Mouse (Mus musculus): ENCODE measurements around the gene Aff3. TPM values are rescaled to one million over a fixed set of nuclear protein-coding genes. Genes with fewer than 3 reads are reported as not detected.

The Aff3 gene
- total RNA-seq, 2 experiments from 2014 or later = 82.5 to 111 TPM

- intact Hi-C loops (cut with DNase I) = loop anchor here (5.0 kb wide), 1 partner anchor 451 kb away; no protein-coding TSS in a partner anchor
- DNase-seq (ENCODE audit: low spot score in 2 of 2) = no peak
These were observed 348.8 kb downstream of the Aff3 start for GRCm38 (mm10) chr1:38315992-38316391.

- DNase-seq (ENCODE audit: low spot score in 2 of 2) = no peak
- intact Hi-C loops (cut with DNase I) = no loop called here
These were observed 354.3 kb downstream of the Aff3 start for GRCm38 (mm10) chr1:38310496-38310895.

- intact Hi-C loops (cut with DNase I) = no loop called here
These were observed 354.7 kb downstream of the Aff3 start for GRCm38 (mm10) chr1:38310076-38310475.

GRCm38 (mm10) chr1:38309341-38309740 lies 355.4 kb downstream of the Aff3 start:
- intact Hi-C loops (cut with DNase I) = no loop called here
- no peak for DNase-seq (ENCODE audit: low spot score in 2 of 2)

More at GRCm38 (mm10) chr1:38310076-38310475, 354.7 kb downstream of the Aff3 start:
- no peak for DNase-seq (ENCODE audit: low spot score in 2 of 2)

- intact Hi-C loops (cut with DNase I) = no loop called here
- DNase-seq (ENCODE audit: low spot score in 2 of 2) = no peak
These were observed 356.1 kb downstream of the Aff3 start for GRCm38 (mm10) chr1:38308705-38308996.

- DNase-seq (ENCODE audit: low spot score in 2 of 2) = no peak
- intact Hi-C loops (cut with DNase I) = no loop called here
These were observed 356.7 kb downstream of the Aff3 start for GRCm38 (mm10) chr1:38307821-38308704.

- no peak for DNase-seq (ENCODE audit: low spot score in 2 of 2)
- intact Hi-C loops (cut with DNase I) = no loop called here
These were observed 357.5 kb downstream of the Aff3 start for GRCm38 (mm10) chr1:38307234-38307633.

GRCm38 (mm10) chr1:38306146-38306545 lies 358.6 kb downstream of the Aff3 start:
- intact Hi-C loops (cut with DNase I) = no loop called here
- no peak for DNase-seq (ENCODE audit: low spot score in 2 of 2)

- DNase-seq (ENCODE audit: low spot score in 2 of 2) = no peak
- intact Hi-C loops (cut with DNase I) = no loop called here
These were observed 360.4 kb downstream of the Aff3 start for GRCm38 (mm10) chr1:38304376-38304775.

GRCm38 (mm10) chr1:38298291-38298690 lies 366.5 kb downstream of the Aff3 start:
- DNase-seq (ENCODE audit: low spot score in 2 of 2) = no peak
- intact Hi-C loops (cut with DNase I) = no loop called here

- intact Hi-C loops (cut with DNase I) = no loop called here
- DNase-seq (ENCODE audit: low spot score in 2 of 2) = no peak
These were observed 369.8 kb downstream of the Aff3 start for GRCm38 (mm10) chr1:38294906-38295305.

GRCm38 (mm10) chr1:38294336-38294695 lies 370.4 kb downstream of the Aff3 start:
- intact Hi-C loops (cut with DNase I) = no loop called here

GRCm38 (mm10) chr1:38293671-38294335 lies 371.0 kb downstream of the Aff3 start:
- intact Hi-C loops (cut with DNase I) = no loop called here
- DNase-seq (ENCODE audit: low spot score in 2 of 2) = no peak

More at GRCm38 (mm10) chr1:38294336-38294695, 370.4 kb downstream of the Aff3 start:
- no peak for DNase-seq (ENCODE audit: low spot score in 2 of 2)

GRCm38 (mm10) chr1:38292851-38293250 lies 371.9 kb downstream of the Aff3 start:
- DNase-seq (ENCODE audit: low spot score in 2 of 2) = no peak
- intact Hi-C loops (cut with DNase I) = no loop called here

GRCm38 (mm10) chr1:38291915-38292314 lies 372.8 kb downstream of the Aff3 start:
- no peak for DNase-seq (ENCODE audit: low spot score in 2 of 2)
- intact Hi-C loops (cut with DNase I) = no loop called here

- intact Hi-C loops (cut with DNase I) = no loop called here
- DNase-seq (ENCODE audit: low spot score in 2 of 2) = no peak
These were observed 373.3 kb downstream of the Aff3 start for GRCm38 (mm10) chr1:38291497-38291896.

- no peak for DNase-seq (ENCODE audit: low spot score in 2 of 2)
- intact Hi-C loops (cut with DNase I) = no loop called here
These were observed 373.9 kb downstream of the Aff3 start for GRCm38 (mm10) chr1:38290881-38291280.

GRCm38 (mm10) chr1:38289891-38290290 lies 374.9 kb downstream of the Aff3 start:
- no peak for DNase-seq (ENCODE audit: low spot score in 2 of 2)
- intact Hi-C loops (cut with DNase I) = no loop called here

GRCm38 (mm10) chr1:38288716-38289115 lies 376.0 kb downstream of the Aff3 start:
- intact Hi-C loops (cut with DNase I) = loop anchor here (1.0 kb wide), 1 partner anchor 141 kb away; no protein-coding TSS in a partner anchor
- DNase-seq (ENCODE audit: low spot score in 2 of 2) = peak; percentile 64 to 76

GRCm38 (mm10) chr1:38286551-38286950 lies 378.2 kb downstream of the Aff3 start:
- intact Hi-C loops (cut with DNase I) = no loop called here

GRCm38 (mm10) chr1:38280549-38280948 lies 384.2 kb downstream of the Aff3 start:
- intact Hi-C loops (cut with DNase I) = no loop called here
- no peak for DNase-seq (ENCODE audit: low spot score in 2 of 2)

More at GRCm38 (mm10) chr1:38286551-38286950, 378.2 kb downstream of the Aff3 start:
- DNase-seq (ENCODE audit: low spot score in 2 of 2) = no peak
